Mouse (Mus musculus): ENCODE results near the gene Galnt7. TPM values are rescaled to one million over a fixed set of nuclear protein-coding genes. Genes with fewer than 3 reads are reported as not detected.

Galnt7 gene
- polyA plus RNA-seq, 2 experiments: 7.8 to 11.2 TPM

- peak overlapping the region; percentile 68 for H3K4me3 ChIP-seq (replicated peaks; ENCODE audit: low read length)
- H3K36me3 ChIP-seq (ENCODE audit: control insufficient read depth, insufficient read depth, low read length): peaks cover 27% of the 10 kb centered on the region
- DNase-seq (ENCODE audit: low spot score): peak; percentile 48
- under 1% methylated on average over 53 of the region's 96 CpGs for WGBS
- peaks cover 5% of the 10 kb centered on the region; the same call in 1 of the 2 replicates for H3K4me1 ChIP-seq (ENCODE audit: control insufficient read depth, insufficient read depth, low read length)
- no peaks in the 10 kb centered on the region for H3K27me3 ChIP-seq (ENCODE audit: control insufficient read depth, insufficient read depth, low read length)
- peak; percentile 27 for ATAC-seq (ENCODE audit: low FRiP score, low read depth)
- peak overlapping the region; percentile 99 for H3K9ac ChIP-seq (ENCODE audit: low read depth, low read length, severe bottlenecking)
- peak overlapping the region; percentile 58 for H3K4me2 ChIP-seq (replicated peaks; ENCODE audit: low read depth, low read length, severe bottlenecking)
- no peak for TF ChIP-seq POLR2A (IDR thresholded peaks at IDR 0.05; ENCODE audit: borderline replicate concordance, extremely low read depth, insufficient read depth, insufficient read length)
- H3K27ac ChIP-seq (replicated peaks; ENCODE audit: low read depth, low read length): peak overlapping the region; percentile 100
- H3K9me3 ChIP-seq (ENCODE audit: control insufficient read depth, low read length): no peaks in the 10 kb centered on the region
Observed at GRCm38 (mm10) chr8:57512141-57513056, 140.4 kb downstream of the Galnt7 start.

GRCm38 (mm10) chr8:57511316-57512118 lies 141.3 kb downstream of the Galnt7 start, which contains the start of gene Hmgb2:
Gene Hmgb2 (plus strand): TSS chr8:57511907.
- peak; percentile 98 for ATAC-seq (ENCODE audit: low FRiP score, low read depth)
- no peaks in the 10 kb centered on the region for H3K27me3 ChIP-seq (ENCODE audit: control insufficient read depth, insufficient read depth, low read length)
- peak; percentile 94; the same call in 1 of the 2 replicates for TF ChIP-seq POLR2A (IDR thresholded peaks at IDR 0.05; ENCODE audit: borderline replicate concordance, extremely low read depth, insufficient read depth, insufficient read length)
- peak within 1 kb of the TSS; percentile 100 for H3K27ac ChIP-seq (replicated peaks; ENCODE audit: low read depth, low read length)
- H3K4me1 ChIP-seq (ENCODE audit: control insufficient read depth, insufficient read depth, low read length): peaks cover 5% of the 10 kb centered on the region; the same call in 1 of the 2 replicates
- H3K9ac ChIP-seq (ENCODE audit: low read depth, low read length, severe bottlenecking): peak within 1 kb of the TSS; percentile 99
- peak within 1 kb of the TSS; percentile 68 for H3K4me3 ChIP-seq (replicated peaks; ENCODE audit: low read length)
- under 1% methylated on average over 61 of the region's 63 CpGs for whole genome bisulfite sequencing
- DNase-seq (ENCODE audit: low spot score): peak; percentile 100
- no peaks in the 10 kb centered on the region for H3K9me3 ChIP-seq (ENCODE audit: control insufficient read depth, low read length)
- H3K36me3 ChIP-seq (ENCODE audit: control insufficient read depth, insufficient read depth, low read length): peaks cover 27% of the 10 kb centered on the region
- H3K4me2 ChIP-seq (replicated peaks; ENCODE audit: low read depth, low read length, severe bottlenecking): peak within 1 kb of the TSS; percentile 90

- Histone ChIP-seq H3K9ac (ENCODE audit: low read depth, low read length, severe bottlenecking) (peak overlapping the region; percentile 69), H3K36me3 (ENCODE audit: control insufficient read depth, insufficient read depth, low read length) (peaks cover 21% of the 10 kb centered on the region), H3K4me1 (ENCODE audit: control insufficient read depth, insufficient read depth, low read length) (peaks cover 5% of the 10 kb centered on the region; the same call in 1 of the 2 replicates), H3K27me3 (ENCODE audit: control insufficient read depth, insufficient read depth, low read length) (no peaks in the 10 kb centered on the region), H3K9me3 (ENCODE audit: control insufficient read depth, low read length) (no peaks in the 10 kb centered on the region), H3K4me2 (replicated peaks; ENCODE audit: low read depth, low read length, severe bottlenecking) (peak overlapping the region; percentile 90), H3K4me3 (replicated peaks; ENCODE audit: low read length) (peak overlapping the region; percentile 68), H3K27ac (replicated peaks; ENCODE audit: low read depth, low read length) (peak overlapping the region; percentile 69)
- no peak for DNase-seq (ENCODE audit: low spot score)
- no peak for TF ChIP-seq POLR2A (IDR thresholded peaks at IDR 0.05; ENCODE audit: borderline replicate concordance, extremely low read depth, insufficient read depth, insufficient read length)
- no peak for ATAC-seq (ENCODE audit: low FRiP score, low read depth)
- WGBS: under 1% methylated on average over 31 of the region's 31 CpGs
Observed at GRCm38 (mm10) chr8:57510791-57511315, 142.0 kb downstream of the Galnt7 start.

- Histone ChIP-seq H3K4me1 (ENCODE audit: control insufficient read depth, insufficient read depth, low read length) (peaks cover 4% of the 10 kb centered on the region; the same call in 1 of the 2 replicates), H3K36me3 (ENCODE audit: control insufficient read depth, insufficient read depth, low read length) (peaks cover 7% of the 10 kb centered on the region), H3K27ac (replicated peaks; ENCODE audit: low read depth, low read length) (no peak overlapping the region), H3K4me2 (replicated peaks; ENCODE audit: low read depth, low read length, severe bottlenecking) (no peak overlapping the region), H3K9me3 (ENCODE audit: control insufficient read depth, low read length) (no peaks in the 10 kb centered on the region), H3K9ac (ENCODE audit: low read depth, low read length, severe bottlenecking) (no peak overlapping the region), H3K4me3 (replicated peaks; ENCODE audit: low read length) (no peak overlapping the region), H3K27me3 (ENCODE audit: control insufficient read depth, insufficient read depth, low read length) (no peaks in the 10 kb centered on the region)
- ATAC-seq (ENCODE audit: low FRiP score, low read depth): no peak
- 74% methylated on average over 4 of the region's 4 CpGs for WGBS
- DNase-seq (ENCODE audit: low spot score): no peak
- no peak for TF ChIP-seq POLR2A (IDR thresholded peaks at IDR 0.05; ENCODE audit: borderline replicate concordance, extremely low read depth, insufficient read depth, insufficient read length)
Observed at GRCm38 (mm10) chr8:57508657-57509056, 144.2 kb downstream of the Galnt7 start.

Data from limb, embryonic 14.5 days (tissue).